Mouse (Mus musculus): ENCODE measurements at regions not wholly inside any gene's neighbourhood (a gene's known extent, or its start where the extent isn't known, plus 50 kb on each side); places are given as distances from the start of the nearest gene placed in this dataset.

DNA sequence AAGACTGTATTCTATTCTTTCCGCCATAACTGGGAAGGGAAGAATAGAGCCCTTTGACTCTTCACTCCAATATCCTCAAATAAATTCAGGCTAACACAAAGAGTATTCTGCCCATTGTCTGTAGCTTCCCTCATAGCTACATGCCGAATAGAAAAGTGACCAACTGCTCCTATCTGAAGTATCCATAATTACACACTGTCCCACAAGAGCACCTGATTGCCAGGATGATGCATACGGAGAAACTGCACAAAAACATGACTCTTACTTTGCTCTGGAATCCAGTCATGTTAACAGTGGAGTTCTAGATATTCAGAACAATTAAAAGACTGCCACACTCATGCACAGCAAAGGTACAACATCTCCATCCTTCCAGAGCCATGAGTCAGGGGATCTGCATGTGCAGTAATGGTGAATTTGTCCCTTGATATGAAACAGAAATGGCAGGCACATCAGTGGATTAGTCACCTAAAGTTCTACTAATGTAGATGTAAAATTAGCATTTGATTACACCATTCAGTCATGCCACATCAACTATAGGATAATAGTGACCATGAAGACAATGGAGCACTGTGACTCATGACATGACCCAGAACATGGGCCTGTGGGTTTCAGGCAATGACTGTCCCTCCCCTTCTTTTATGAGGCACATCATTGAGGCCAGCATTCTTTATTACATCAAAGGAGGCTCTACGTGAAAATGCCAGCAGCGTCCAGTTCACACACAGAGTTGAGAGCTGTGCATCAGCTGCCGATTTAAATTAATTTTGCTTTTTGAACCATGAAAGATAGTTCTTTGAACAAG is 133.6 kb upstream of the 1700066M21Rik start:
- no peak for DNase-seq
- TF ChIP-seq CTCF (IDR thresholded peaks at IDR 0.05), result no peak
- intact Hi-C loops (cut with DNase I), result no loop called here
- Histone ChIP-seq H3K4me3 (no peak overlapping the region), H3K27ac (no peak overlapping the region)

DNA sequence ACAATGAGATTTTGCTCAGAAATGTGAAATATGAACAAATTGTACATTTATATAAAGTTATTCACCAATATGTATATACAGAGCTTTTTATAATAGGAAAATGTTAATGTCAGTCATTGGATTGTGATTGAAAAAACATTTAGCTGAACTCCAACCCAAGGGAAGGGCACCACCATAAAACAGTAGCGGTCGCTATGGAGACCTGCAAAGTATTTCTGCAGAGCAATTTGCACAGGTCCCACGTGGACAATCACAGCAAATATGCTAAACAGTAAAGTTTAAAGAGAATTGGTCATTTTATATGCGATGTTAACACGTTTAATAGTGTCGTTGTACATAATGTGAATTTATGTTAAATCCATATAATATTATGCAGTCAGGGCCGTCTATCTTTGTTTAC is 117.8 kb upstream of the 1700066M21Rik start:
- Histone ChIP-seq H3K4me3 (no peak overlapping the region), H3K27ac (no peak overlapping the region)
- TF ChIP-seq CTCF (IDR thresholded peaks at IDR 0.05), result no peak
- intact Hi-C loops (cut with DNase I), result no loop called here
- no peak for DNase-seq

DNA sequence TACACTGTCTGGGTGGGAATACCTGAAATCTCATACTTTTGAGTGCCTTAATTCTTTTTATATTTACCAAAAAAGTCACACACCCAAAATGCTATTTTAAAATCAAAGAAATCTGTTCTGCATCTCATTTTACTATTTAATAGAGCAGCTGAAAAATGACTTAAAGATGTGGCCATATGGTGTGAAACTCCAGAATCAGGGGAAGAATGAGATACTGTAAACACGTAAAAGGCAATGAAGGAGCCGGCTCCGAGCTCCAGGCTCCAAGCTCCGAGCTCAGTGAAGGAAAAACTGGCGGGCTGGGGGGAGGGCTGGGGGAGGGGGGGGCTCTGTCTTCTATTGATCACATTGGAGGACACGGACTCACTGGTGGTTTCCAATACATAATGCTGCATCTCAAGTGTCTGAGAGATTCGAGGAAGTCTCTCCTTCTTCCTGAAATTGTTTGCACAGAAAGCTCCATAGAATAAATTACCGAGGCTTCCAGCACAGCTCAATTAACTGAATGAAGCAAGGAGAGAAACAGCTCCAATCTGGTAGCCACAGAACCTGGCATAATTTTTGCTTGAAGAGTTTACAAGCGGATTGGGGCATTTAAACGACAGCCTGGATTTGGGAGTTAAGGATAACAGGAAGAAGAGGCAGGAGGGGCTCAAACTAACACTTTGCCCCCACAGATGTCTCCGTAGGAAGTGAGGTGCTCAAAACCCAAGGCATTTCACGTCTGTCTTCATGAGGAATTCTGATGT is 112.2 kb upstream of the 1700066M21Rik start:
- no peak for TF ChIP-seq CTCF (IDR thresholded peaks at IDR 0.05)
- intact Hi-C loops (cut with DNase I), result no loop called here
- H3K4me3 ChIP-seq, result no peak overlapping the region
- H3K27ac ChIP-seq, result no peak overlapping the region
- no peak for DNase-seq

DNA sequence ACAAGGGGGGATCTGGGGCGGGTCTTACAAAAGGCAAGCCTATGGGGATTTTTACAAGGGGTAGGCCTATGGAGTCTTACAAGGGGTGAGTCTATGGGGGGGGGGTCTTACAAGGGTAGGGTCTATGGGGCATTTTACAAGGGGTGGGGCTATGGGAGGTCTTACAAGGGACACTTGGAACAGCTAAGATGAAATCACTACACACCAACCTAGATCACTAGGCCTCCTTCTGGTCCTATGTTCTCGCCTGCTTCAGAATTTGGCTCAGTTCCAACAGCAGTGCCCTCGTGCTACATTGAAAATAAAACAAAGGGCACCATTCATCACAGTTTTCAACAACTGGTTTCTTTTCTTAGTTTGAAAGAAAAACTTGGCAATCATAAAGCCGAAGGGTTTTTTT is 110.7 kb upstream of the 1700066M21Rik start:
- no peak for DNase-seq
- no peak for TF ChIP-seq CTCF (IDR thresholded peaks at IDR 0.05)
- intact Hi-C loops (cut with DNase I), result no loop called here
- Histone ChIP-seq H3K27ac (no peak overlapping the region), H3K4me3 (no peak overlapping the region)

DNA sequence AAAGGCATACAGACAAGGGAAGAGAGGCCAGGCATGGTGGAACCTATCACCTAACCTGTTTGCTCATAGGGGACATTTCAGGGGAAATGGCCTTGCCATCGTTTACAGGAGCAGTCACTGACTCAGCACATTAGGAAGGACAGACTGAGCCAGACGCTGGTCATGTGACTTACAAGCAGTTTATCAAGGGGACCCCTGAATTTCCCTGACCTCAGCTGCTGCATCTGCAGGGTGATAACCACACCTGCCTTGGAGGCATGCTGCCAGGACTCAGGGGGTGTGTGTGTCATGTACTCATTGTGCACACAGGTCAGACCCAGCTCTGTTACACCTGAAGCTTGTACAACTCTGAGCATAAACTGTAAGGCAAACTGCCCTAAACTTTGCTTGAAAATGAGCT is 109.6 kb upstream of the 1700066M21Rik start:
- Histone ChIP-seq H3K27ac (no peak overlapping the region), H3K4me3 (no peak overlapping the region)
- TF ChIP-seq CTCF (IDR thresholded peaks at IDR 0.05), result no peak
- DNase-seq, result no peak
- intact Hi-C loops (cut with DNase I), result no loop called here

DNA sequence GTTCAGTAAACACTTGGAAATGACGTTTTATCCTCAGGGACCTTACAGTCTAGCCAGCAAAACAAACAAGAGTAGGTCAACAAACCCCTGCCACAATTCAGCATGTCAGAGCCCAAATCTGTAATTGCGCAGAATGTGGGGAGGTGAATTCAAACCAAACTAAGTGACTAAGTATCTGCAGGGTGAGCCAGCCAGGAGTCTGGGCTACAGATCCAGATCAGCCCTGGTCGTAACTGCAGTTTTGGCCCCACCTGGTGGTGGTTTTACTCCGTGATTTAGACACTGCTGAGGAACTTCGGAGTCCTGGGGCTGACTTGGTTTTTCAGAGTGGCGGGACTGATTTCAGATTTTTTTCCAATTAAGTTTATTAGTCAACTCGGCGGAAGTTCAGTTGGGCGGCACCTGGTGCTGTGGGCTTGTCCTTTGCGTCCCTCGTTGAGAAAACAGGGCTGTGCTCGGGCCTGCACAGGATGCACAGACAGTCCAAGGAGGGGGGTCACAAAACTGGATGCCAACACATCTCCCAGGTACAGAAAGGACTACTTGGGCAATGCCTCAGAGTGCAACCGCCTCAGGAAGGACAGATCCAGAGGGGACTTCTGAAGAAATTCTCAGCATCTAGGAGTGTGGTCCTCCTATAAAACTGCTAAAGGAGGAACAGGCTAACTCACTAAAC is 107.6 kb upstream of the 1700066M21Rik start:
- peak; percentile 47 for TF ChIP-seq CTCF (IDR thresholded peaks at IDR 0.05)
- no peak overlapping the region for H3K27ac ChIP-seq
- intact Hi-C loops (cut with DNase I), result no loop called here
- H3K4me3 ChIP-seq, result no peak overlapping the region
- DNase-seq, result peak; percentile 64

DNA sequence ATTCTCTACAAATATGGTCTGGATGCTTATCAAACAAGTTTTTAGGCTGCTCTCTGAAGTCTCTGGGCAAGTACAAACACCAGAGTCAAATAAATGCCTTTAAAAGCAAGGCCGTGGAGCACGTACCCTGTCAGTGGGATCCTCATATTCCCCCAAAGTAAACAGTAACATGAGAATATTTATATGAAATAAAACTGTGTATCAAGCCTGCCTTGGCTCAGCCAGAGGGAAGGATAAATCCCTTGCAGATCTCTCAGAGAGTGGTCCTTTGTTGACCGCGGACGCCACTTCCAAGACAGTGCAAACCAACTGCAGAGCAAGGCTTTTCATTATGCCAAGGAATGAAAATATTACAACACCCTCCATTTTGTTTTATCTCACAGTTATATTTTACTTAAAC is 104.8 kb upstream of the 1700066M21Rik start:
- no peak for DNase-seq
- intact Hi-C loops (cut with DNase I), result no loop called here
- H3K4me3 ChIP-seq, result no peak overlapping the region
- H3K27ac ChIP-seq, result no peak overlapping the region
- no peak for TF ChIP-seq CTCF (IDR thresholded peaks at IDR 0.05)

DNA sequence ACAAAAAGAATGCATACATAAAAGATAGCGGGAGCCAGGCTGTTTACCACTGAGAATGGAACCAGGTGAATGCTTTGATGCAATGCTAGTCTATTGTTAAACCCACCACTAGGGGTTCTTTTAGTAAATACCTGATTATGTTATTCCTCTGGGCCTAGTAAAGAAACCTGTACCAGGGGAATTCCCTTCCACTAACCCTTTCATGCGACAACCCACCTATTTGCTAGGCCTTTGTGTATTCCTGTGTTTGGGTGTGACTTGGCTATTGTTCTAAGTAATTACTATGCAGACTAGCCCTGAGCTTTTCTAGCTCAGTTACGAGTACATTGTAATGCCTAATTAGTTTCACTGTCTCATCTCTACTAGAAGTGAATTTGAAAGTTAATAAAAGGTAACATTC is 95.9 kb upstream of the 1700066M21Rik start:
- intact Hi-C loops (cut with DNase I), result no loop called here
- H3K27ac ChIP-seq, result no peak overlapping the region
- no peak overlapping the region for H3K4me3 ChIP-seq
- no peak for DNase-seq
- TF ChIP-seq CTCF (IDR thresholded peaks at IDR 0.05), result no peak

DNA sequence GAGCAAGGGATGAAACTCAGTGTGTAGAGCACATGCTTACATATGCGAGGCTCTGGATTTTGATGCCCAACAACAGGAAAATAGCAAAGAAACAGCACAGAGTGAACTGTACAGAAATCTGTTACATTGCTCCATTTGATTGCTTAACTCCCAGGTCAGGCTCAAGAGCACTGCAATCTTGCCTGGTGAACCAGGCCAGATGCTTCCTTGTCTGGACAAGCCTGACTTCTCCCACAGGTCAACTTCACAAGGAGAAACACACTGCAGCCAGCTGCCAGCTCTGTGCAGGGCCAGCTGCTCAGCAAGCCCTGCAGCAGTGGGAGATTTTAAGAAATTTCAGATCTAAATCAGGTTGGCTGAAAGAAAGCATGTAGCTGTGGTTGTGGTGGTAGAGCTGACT is 81.2 kb upstream of the 1700066M21Rik start:
- no peak for TF ChIP-seq CTCF (IDR thresholded peaks at IDR 0.05)

DNA sequence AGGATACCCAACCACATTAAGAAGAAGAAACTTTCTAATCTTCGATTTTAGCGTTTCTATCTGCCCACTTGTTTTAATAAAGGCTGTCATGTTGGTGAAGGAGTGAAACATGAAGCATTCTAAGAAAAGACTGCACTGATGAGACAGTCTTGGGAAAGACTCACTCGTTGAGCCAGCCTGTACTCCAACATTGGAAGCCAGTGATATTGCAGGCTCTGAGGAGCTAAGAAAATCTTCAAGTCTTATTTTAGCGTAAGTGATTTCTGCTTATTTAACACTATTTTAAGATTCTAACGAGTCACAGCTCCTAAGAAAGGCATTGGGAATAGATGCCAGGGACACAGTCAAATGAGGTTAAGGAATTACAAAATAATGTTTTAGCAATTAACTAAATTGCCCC is 78.9 kb upstream of the 1700066M21Rik start:
- Histone ChIP-seq H3K4me3 (no peak overlapping the region), H3K27ac (no peak overlapping the region)
- intact Hi-C loops (cut with DNase I), result no loop called here
- no peak for DNase-seq
- TF ChIP-seq CTCF (IDR thresholded peaks at IDR 0.05), result no peak

More for the DNA sequence above, 81.2 kb upstream of the 1700066M21Rik start:
- no peak overlapping the region for H3K4me3 ChIP-seq
- no peak for DNase-seq
- intact Hi-C loops (cut with DNase I), result no loop called here
- H3K27ac ChIP-seq, result no peak overlapping the region

DNA sequence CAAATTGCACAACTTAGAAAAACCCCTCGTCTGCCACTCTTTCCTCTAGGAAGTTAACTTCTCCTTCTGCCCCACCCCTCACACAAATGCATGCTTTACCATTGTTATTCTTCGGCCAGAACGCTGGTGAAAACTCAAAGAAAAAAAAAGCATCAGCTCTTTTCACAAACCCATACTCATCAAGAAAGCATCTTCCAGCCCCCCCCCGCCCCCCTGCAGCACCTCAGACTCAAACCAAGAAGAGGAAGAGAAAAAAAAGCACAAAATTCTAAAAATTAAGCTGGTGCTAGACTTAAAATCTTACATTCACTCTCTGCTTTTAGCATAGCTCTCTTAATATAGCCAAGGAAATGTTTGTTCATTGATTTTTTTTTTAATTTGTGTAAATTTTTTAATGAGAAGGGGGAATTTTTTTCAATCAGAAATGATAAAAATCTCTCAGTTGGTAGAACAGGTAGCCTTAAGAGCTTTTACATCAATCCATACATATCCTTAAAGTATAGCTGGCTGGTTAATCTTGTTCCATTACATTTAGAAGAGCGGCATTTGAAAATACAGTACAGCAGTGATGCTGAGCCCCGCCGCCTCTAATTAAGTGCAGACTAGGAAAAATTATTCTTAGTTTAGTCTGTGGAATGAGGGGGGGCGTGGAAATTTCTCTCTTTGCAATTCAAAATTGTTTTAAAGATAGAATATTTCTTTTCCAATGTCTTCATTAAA is 76.0 kb upstream of the 1700066M21Rik start:
- TF ChIP-seq CTCF (IDR thresholded peaks at IDR 0.05), result no peak
- intact Hi-C loops (cut with DNase I), result no loop called here
- Histone ChIP-seq H3K27ac (no peak overlapping the region), H3K4me3 (no peak overlapping the region)
- no peak for DNase-seq

DNA sequence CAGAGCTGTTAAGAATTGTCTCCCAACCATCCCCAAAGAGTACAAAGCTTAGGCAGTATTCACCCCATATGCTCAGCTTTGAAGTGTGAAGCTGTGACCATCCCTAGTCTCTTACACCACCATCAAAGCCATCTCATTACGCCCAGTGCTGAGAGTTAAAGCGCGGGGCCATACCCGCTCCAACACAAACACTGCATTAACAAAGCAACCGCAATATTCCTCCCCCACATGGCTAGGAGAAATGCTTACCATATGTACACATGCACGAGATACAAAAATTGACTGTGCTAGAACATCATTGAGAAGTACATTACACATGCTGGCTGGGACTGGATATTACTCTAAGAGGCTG is 75.5 kb upstream of the 1700066M21Rik start:
- no peak overlapping the region for H3K27ac ChIP-seq
- no peak for TF ChIP-seq CTCF (IDR thresholded peaks at IDR 0.05)
- DNase-seq, result no peak
- intact Hi-C loops (cut with DNase I), result no loop called here
- no peak overlapping the region for H3K4me3 ChIP-seq

DNA sequence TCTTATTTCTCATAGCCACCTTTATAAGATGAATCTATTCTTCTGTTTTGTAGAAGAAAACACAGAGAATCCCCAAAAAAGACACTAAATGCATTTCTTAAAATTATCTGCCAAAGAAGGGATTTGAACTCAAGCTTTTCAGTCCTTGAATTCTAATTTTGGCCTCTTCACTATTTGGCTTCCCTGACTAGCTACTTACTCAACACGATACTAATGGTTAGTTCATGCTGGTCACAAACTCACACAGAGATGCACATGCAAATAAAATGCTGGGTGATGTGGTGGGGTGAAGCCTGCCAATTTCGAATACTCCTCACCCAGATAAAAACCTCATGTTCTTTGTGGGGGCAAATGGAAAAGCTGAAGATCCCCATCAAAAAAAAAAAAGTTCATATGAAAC is 72.7 kb upstream of the 1700066M21Rik start:
- intact Hi-C loops (cut with DNase I), result no loop called here
- no peak overlapping the region for H3K4me3 ChIP-seq
- no peak overlapping the region for H3K27ac ChIP-seq
- TF ChIP-seq CTCF (IDR thresholded peaks at IDR 0.05), result no peak
- no peak for DNase-seq
